Mouse (Mus musculus) MEL (cell line): Measurements from ENCODE around the gene Thoc7.

Source experiments
- CTCF ChIP-seq, 3 experiments: IDR thresholded peaks in 2 of 3; conservative IDR thresholded peaks in 1 of 3; 2 replicates each; pipeline ENCODE4 v1.5.1; 2011 to 2012; ENCODE audit warnings: low read length in 3 of 3, low read depth in 2 of 3, mild to moderate bottlenecking in 2 of 3, improper control_type of control experiment in 1 of 3, inconsistent platforms in 1 of 3, mixed read lengths in 1 of 3, moderate library complexity in 1 of 3; ENCODE audit not compliant: control insufficient read depth in 1 of 3, insufficient read depth in 1 of 3, poor library complexity in 1 of 3, severe bottlenecking in 1 of 3
- GATA1 ChIP-seq: IDR thresholded peaks from 2 replicates; pipeline ENCODE4 v1.6.1; 2011; ENCODE audit warnings: low read depth, low read length, improper control_type of control experiment
- KAT2A ChIP-seq: conservative IDR thresholded peaks from 2 replicates; pipeline ENCODE4 v1.6.1; 2012; ENCODE audit warnings: low read depth, low read length, improper control_type of control experiment, inconsistent platforms
- MAFK ChIP-seq: IDR thresholded peaks from 2 replicates; pipeline ENCODE4 v1.6.1; 2011; ENCODE audit warnings: low read depth, mild to moderate bottlenecking, low read length, improper control_type of control experiment, borderline replicate concordance
- MAX ChIP-seq: IDR thresholded peaks from 2 replicates; pipeline ENCODE4 v1.6.1; 2011; ENCODE audit warnings: low read length, improper control_type of control experiment
- POLR2A ChIP-seq, 2 experiments: IDR thresholded peaks; 2 replicates each; pipeline ENCODE4 v1.6.1; 2011 to 2012; ENCODE audit warnings: low read length in 2 of 2, mild to moderate bottlenecking in 2 of 2, control low read depth in 1 of 2, improper control_type of control experiment in 1 of 2, low read depth in 1 of 2, moderate library complexity in 1 of 2; ENCODE audit not compliant: control insufficient read depth in 1 of 2, insufficient read depth in 1 of 2, poor library complexity in 1 of 2
- POLR2AphosphoS2 ChIP-seq: IDR thresholded peaks from 2 replicates; pipeline ENCODE4 v1.6.1; 2011; ENCODE audit warnings: low read length, improper control_type of control experiment
- RCOR1 ChIP-seq: IDR thresholded peaks from 2 replicates; pipeline ENCODE4 v1.6.1; 2012; ENCODE audit warnings: low read depth, mild to moderate bottlenecking, inconsistent platforms, low read length, improper control_type of control experiment
- SMC3 ChIP-seq: IDR thresholded peaks from 2 replicates; pipeline ENCODE4 v1.6.1; 2011; ENCODE audit warnings: low read depth, low read length, improper control_type of control experiment
- TAL1 ChIP-seq: IDR thresholded peaks from 2 replicates; pipeline ENCODE4 v1.6.1; 2012; ENCODE audit warnings: mild to moderate bottlenecking, inconsistent platforms, low read length, moderate library complexity, mixed read lengths
- TBP ChIP-seq: IDR thresholded peaks from 2 replicates; pipeline ENCODE4 v1.8.0; 2011; ENCODE audit warnings: low read depth, low read length, improper control_type of control experiment
- ZC3H11A ChIP-seq: IDR thresholded peaks from 2 replicates; pipeline ENCODE4 v1.6.1; 2012; ENCODE audit warnings: low read depth, mild to moderate bottlenecking, inconsistent platforms, low read length, improper control_type of control experiment

DNA sequence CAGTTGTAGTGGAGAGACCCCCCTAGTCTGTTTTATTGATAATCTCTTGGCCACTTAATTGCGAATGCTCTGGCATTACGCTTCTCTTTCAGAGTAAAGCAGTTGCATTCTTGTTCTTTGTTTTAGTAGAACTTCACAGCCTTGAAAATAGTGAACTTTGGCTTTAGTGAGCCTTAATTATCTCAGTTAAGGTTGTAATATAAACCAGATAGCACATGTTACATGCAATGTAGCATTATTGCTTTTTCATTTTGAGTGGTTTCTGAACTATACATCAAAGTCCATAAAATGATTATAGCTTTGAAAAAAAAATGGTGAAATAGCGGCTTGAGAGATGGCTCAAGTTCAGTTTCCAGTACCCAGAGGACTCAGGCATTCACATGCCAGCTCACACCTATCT lies 8.9 kb upstream of the Thoc7 start:
- TF ChIP-seq CTCF (IDR thresholded peaks at IDR 0.05 in 2 of 3, conservative IDR thresholded peaks at IDR 0.05 in 1 of 3; ENCODE audit: control insufficient read depth in 1 of 3, insufficient read depth in 1 of 3, low read depth in 2 of 3, low read length in 3 of 3, poor library complexity in 1 of 3, severe bottlenecking in 1 of 3) = no peak
- no peak for TF ChIP-seq MAFK
- TF ChIP-seq TAL1 = no peak
- no peak for TF ChIP-seq SMC3
- no peak for TF ChIP-seq RCOR1
- no peak for TF ChIP-seq ZC3H11A
- no peak for TF ChIP-seq MAX
- TF ChIP-seq KAT2A = no peak
- no peak for TF ChIP-seq POLR2A (IDR thresholded peaks at IDR 0.05; ENCODE audit: control insufficient read depth in 1 of 2, insufficient read depth in 1 of 2, low read depth in 1 of 2, low read length in 2 of 2, poor library complexity in 1 of 2)
- TF ChIP-seq TBP = no peak
- no peak for TF ChIP-seq GATA1
- TF ChIP-seq POLR2AphosphoS2 = no peak
